Mouse (Mus musculus) cerebellum, adult 11 months (tissue): ENCODE measurements around the gene Anks1.

Experiments used
- DNase-seq: peaks from one replicate; pipeline ENCODE4 v3.0.0; 2022

Gene Anks1

GRCm38 (mm10) chr17:28101284-28101887, 192.3 kb downstream of the Anks1 start:
- no peak for DNase-seq

GRCm38 (mm10) chr17:28101902-28102319, 192.8 kb downstream of the Anks1 start:
- DNase-seq = no peak

GRCm38 (mm10) chr17:28104416-28104815, 195.3 kb downstream of the Anks1 start:
- DNase-seq = no peak

GRCm38 (mm10) chr17:28106352-28106751, 197.2 kb downstream of the Anks1 start:
- DNase-seq = no peak

GRCm38 (mm10) chr17:28107275-28107674, 198.2 kb downstream of the Anks1 start:
- no peak for DNase-seq

- DNase-seq = no peak
These were observed 203.2 kb downstream of the Anks1 start for GRCm38 (mm10) chr17:28112266-28112665.
